Mouse (Mus musculus) midbrain, embryonic 12.5 days (tissue): Measurements from ENCODE around the gene Clec4a2. TPM values are rescaled to one million over a fixed set of nuclear protein-coding genes. Genes with fewer than 3 reads are reported as not detected.

ENCODE experiments used
- polyA plus RNA-seq: library from polyadenylated mRNA; unstranded; fragments of >200 nt; fragmentation: Nextera tagmentation; extraction: Ambion mirVana; gene quantifications from 2 replicates; pipeline ENCODE4 v1.2.1, GENCODE M21; 2016

Clec4a2 gene
- polyA plus RNA-seq, 1 experiment from 2014 or later: 1.4 TPM

Other genes starting within 250 kb of the Clec4a2 start
- gene Necap1, start 232.0 kb upstream of the Clec4a2 start, polyA plus RNA-seq: 77.3 and 77.9 TPM in 2 replicates
- 1.7 and 1.9 TPM in 2 replicates for gene Clec4a1, start 184.6 kb upstream of the Clec4a2 start, polyA plus RNA-seq
- gene Clec4a3, start 153.9 kb upstream of the Clec4a2 start, polyA plus RNA-seq: 0.92 and 1.2 TPM in 2 replicates
- gene Clec4a4, start 116.1 kb upstream of the Clec4a2 start, polyA plus RNA-seq: not detected in 2 replicates
- gene Clec4b1, start 56.5 kb upstream of the Clec4a2 start, polyA plus RNA-seq: not detected in 2 replicates
- gene Clec4b2, start 66.5 kb downstream of the Clec4a2 start, polyA plus RNA-seq: not detected in 2 replicates
- 1.1 and 1.6 TPM in 2 replicates for gene Clec4n, start 123.4 kb downstream of the Clec4a2 start, polyA plus RNA-seq
- not detected in 2 replicates for gene Clec4d, start 155.7 kb downstream of the Clec4a2 start, polyA plus RNA-seq
- gene Clec4e, start 183.4 kb downstream of the Clec4a2 start, polyA plus RNA-seq: not detected in 2 replicates
- gene Vmn2r19, start 201.9 kb downstream of the Clec4a2 start, polyA plus RNA-seq: not detected in 2 replicates